Mouse (Mus musculus) heart, postnatal 0 days (tissue): ENCODE measurements around the gene Tnrc6c. TPM values are rescaled to one million over a fixed set of nuclear protein-coding genes. Genes with fewer than 3 reads are reported as not detected.

Experiments used
- ATAC-seq: fragments of 200-750 bp; cut with Nextera tagmentation; 2 replicates; pipeline ENCODE4 v1.8.0; 2017; ENCODE audit warnings: low read depth, moderate number of reproducible peaks, moderate library complexity; ENCODE audit not compliant: insufficient read depth
- DNase-seq: peaks from one replicate; pipeline ENCODE4 v3.0.0-alpha.2; 2016; ENCODE audit warnings: low spot score
- H3K27ac ChIP-seq: fragments of 300-500 bp; sonication (generic); 2 replicates; pipeline ENCODE4 v1.5.1; 2014; ENCODE audit warnings: low read depth, mild to moderate bottlenecking
- H3K27me3 ChIP-seq: fragments of 300-500 bp; sonication (generic); 2 replicates; pipeline ENCODE4 v1.6.1; 2014; ENCODE audit warnings: low read length, mixed read lengths; ENCODE audit not compliant: control insufficient read depth, insufficient read depth
- H3K36me3 ChIP-seq: fragments of 300-500 bp; sonication (generic); replicated peaks from 2 replicates; pipeline ENCODE4 v1.6.1; 2014; ENCODE audit warnings: low read length, mixed read lengths; ENCODE audit not compliant: control insufficient read depth, insufficient read depth
- H3K4me1 ChIP-seq: fragments of 300-500 bp; sonication (generic); 2 replicates; pipeline ENCODE4 v1.6.1; 2014; ENCODE audit warnings: antibody characterized with exemption; ENCODE audit not compliant: control insufficient read depth, insufficient read depth
- H3K4me2 ChIP-seq: fragments of 300-500 bp; sonication (generic); 2 replicates; pipeline ENCODE4 v1.6.1; 2014; ENCODE audit warnings: low read depth, mild to moderate bottlenecking, low read length, moderate library complexity
- H3K4me3 ChIP-seq: fragments of 300-500 bp; sonication (generic); 2 replicates; pipeline ENCODE4 v1.5.1; 2014; ENCODE audit warnings: low read depth, low read length
- H3K9ac ChIP-seq: fragments of 300-500 bp; sonication (generic); replicated peaks from 2 replicates; pipeline ENCODE4 v1.6.1; 2014; ENCODE audit warnings: low read depth, low read length, mixed read lengths
- H3K9me3 ChIP-seq: fragments of 300-500 bp; sonication (generic); replicated peaks from 2 replicates; pipeline ENCODE4 v1.6.1; 2016; ENCODE audit warnings: low read length; ENCODE audit not compliant: control insufficient read depth
- CTCF ChIP-seq: IDR thresholded peaks from 2 replicates; pipeline ENCODE4 v1.5.1; 2016; ENCODE audit warnings: antibody characterized with exemption, control low read depth, low read depth
- EP300 ChIP-seq: IDR thresholded peaks from 2 replicates; pipeline ENCODE4 v1.6.1; 2016; ENCODE audit warnings: antibody characterized with exemption, low read depth
- WGBS: fragments of 180-500 bp; shearing (Covaris S2); extraction: QIAGEN DNeasy Blood & Tissue Kit; methylation state at CpG from one replicate; pipeline ENCODE4 v1.1.7; 2014; 5-methylcytosine and 5-hydroxymethylcytosine counted together
- polyA plus RNA-seq: library from polyadenylated mRNA; unstranded; fragments of >200 nt; fragmentation: Nextera tagmentation; extraction: Ambion mirVana; gene quantifications from 2 replicates; pipeline ENCODE4 v1.2.1, GENCODE M21; 2015
- total RNA-seq: library from RNA; depleted of rRNA; stranded (reverse); fragments of >200 nt; gene quantifications from 2 replicates; pipeline ENCODE4 v1.2.3, GENCODE M21; 2014; ENCODE audit warnings: low replicate concordance

The Tnrc6c gene
- total and polyA plus RNA-seq, 2 experiments from 2014 or later = 6.8 to 24.4 TPM

DNA sequence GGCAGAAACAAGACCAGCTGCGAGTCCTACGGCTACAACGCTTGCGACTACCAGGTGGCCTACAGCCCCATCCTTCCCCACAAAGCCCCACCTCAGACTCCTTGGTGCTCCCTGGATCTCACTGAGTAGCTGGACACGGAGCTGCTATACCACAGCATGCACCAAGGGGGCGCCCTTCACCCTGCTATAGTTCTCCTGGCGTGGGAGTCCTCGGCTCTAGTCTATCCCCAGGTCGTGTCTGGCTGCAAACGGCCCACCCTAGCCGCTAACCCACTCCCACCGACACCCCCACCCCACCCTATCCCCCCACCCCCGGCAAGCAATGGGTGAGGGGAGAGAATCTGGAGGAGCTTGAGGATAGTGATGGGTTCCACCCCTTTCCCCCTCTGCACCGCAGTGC is 136.2 kb downstream of the Tnrc6c start:
- Histone ChIP-seq H3K4me2 (peak overlapping the region; percentile 39), H3K36me3 (no peaks in the 10 kb centered on the region), H3K27me3 (0 out of 2 replicates have a peak, but pooled peaks cover 5% of the 10 kb centered on the region), H3K9me3 (no peaks in the 10 kb centered on the region), H3K4me1 (peaks cover 9% of the 10 kb centered on the region; the same call in 1 of the 2 replicates), H3K9ac (no peak overlapping the region), H3K27ac (no peak overlapping the region), H3K4me3 (no peak overlapping the region)
- ATAC-seq (peak; percentile 70), DNase-seq (peak; percentile 69)
- TF ChIP-seq CTCF = peak; percentile 79
- no peak for TF ChIP-seq EP300
- 5% methylated on average over 13 of the region's 14 CpGs for WGBS

DNA sequence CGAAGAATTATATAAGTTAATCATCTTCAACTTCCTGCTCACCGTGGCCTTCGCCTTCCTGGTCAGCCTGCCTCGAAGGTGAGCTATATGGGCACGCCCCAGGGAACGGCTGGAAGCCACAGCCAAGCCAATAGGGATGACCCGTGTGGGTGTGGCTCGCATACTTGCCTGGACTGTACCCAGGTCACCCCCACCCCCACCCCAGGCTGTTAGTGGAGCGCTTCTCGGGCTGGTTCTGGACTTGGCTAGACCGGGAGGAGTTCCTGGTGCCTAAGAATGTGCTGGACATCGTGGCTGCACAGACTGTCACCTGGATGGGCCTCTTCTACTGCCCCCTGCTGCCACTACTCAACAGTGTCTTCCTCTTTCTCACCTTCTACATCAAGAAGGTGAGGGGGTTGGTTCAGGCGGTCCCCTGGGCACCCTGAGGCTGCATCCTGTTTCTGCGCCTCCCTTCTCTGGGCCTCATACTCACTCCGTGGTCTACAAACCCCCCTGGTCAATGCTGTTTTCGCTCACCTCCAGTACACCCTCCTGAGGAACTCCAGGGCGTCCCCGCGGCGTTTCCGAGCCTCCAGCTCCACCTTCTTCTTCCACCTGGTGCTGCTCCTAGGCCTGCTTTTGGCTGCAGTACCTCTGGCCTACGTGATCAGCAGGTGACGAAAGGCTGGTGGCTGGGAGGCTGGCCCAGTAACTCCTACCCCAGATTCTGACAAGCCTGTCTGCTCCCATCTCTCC is 136.8 kb downstream of the Tnrc6c start:
- no peaks in the 10 kb centered on the region for H3K9me3 ChIP-seq
- H3K4me3 ChIP-seq = no peak overlapping the region
- H3K27ac ChIP-seq = no peak overlapping the region
- no peaks in the 10 kb centered on the region for H3K36me3 ChIP-seq
- H3K27me3 ChIP-seq = 0 out of 2 replicates have a peak, but pooled peaks cover 5% of the 10 kb centered on the region
- DNase-seq (no peak), ATAC-seq (peak; percentile 36; the same call in 1 of the 2 replicates)
- peak; percentile 10; the same call in 1 of the 2 replicates for TF ChIP-seq CTCF
- no peak for TF ChIP-seq EP300
- WGBS = 42% methylated on average over 23 of the region's 23 CpGs
- H3K4me1 ChIP-seq = peaks cover 9% of the 10 kb centered on the region; the same call in 1 of the 2 replicates
- no peak overlapping the region for H3K9ac ChIP-seq
- H3K4me2 ChIP-seq = peak overlapping the region; percentile 39

- no peak overlapping the region for H3K9ac ChIP-seq
- H3K4me2 ChIP-seq = no peak overlapping the region
- H3K27ac ChIP-seq = no peak overlapping the region
- DNase-seq = no peak
- TF ChIP-seq CTCF = no peak
- TF ChIP-seq EP300 = no peak
- whole genome bisulfite sequencing = 86% methylated on average over 9 of the region's 9 CpGs
- no peak for ATAC-seq
- no peak overlapping the region for H3K4me3 ChIP-seq
- peaks cover 9% of the 10 kb centered on the region; the same call in 1 of the 2 replicates for H3K4me1 ChIP-seq
- no peaks in the 10 kb centered on the region for H3K36me3 ChIP-seq
- no peaks in the 10 kb centered on the region for H3K9me3 ChIP-seq
- H3K27me3 ChIP-seq = 0 out of 2 replicates have a peak, but pooled peaks cover 5% of the 10 kb centered on the region
These were observed 137.3 kb downstream of the Tnrc6c start for GRCm38 (mm10) chr11:117791441-117791761.

DNA sequence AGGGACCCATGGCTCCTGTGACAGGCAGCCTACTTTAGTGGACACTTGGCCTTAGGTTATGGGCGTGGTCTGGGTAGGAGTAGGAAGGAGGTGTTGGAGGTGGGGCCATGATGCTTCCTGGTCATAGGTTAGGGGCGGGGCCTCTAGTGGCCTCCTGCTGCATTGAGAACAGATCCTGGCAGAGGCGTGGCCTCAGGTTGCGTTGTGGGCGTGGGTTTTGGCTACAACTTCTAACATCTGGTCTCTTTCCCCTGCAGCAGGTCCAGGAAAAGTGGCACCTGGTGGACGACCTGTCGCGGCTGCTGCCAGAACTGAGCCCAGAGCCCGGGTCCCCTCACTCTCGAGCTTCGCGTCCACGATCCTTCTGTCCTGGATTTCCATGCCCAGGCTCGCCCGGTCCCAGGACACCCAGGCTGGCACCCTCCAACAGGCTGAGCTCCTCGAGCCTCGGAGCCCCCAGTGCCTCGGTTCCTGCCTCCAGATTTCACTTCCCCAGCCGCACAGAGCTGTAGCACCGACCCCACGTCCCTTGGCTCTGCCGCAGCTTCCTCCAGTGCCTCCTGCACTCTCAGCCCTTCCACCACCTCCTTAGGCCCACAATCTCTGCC is 138.3 kb downstream of the Tnrc6c start:
- no peak overlapping the region for H3K27ac ChIP-seq
- H3K27me3 ChIP-seq = 0 out of 2 replicates have a peak, but pooled peaks cover 5% of the 10 kb centered on the region
- WGBS = 24% methylated on average over 22 of the region's 22 CpGs
- TF ChIP-seq CTCF (no peak), EP300 (no peak)
- ATAC-seq (peak; percentile 30; the same call in 1 of the 2 replicates), DNase-seq (no peak)
- H3K4me2 ChIP-seq = peak overlapping the region; percentile 35
- H3K36me3 ChIP-seq = no peaks in the 10 kb centered on the region
- no peak overlapping the region for H3K4me3 ChIP-seq
- no peaks in the 10 kb centered on the region for H3K9me3 ChIP-seq
- H3K4me1 ChIP-seq = peaks cover 9% of the 10 kb centered on the region; the same call in 1 of the 2 replicates
- H3K9ac ChIP-seq = no peak overlapping the region

DNA sequence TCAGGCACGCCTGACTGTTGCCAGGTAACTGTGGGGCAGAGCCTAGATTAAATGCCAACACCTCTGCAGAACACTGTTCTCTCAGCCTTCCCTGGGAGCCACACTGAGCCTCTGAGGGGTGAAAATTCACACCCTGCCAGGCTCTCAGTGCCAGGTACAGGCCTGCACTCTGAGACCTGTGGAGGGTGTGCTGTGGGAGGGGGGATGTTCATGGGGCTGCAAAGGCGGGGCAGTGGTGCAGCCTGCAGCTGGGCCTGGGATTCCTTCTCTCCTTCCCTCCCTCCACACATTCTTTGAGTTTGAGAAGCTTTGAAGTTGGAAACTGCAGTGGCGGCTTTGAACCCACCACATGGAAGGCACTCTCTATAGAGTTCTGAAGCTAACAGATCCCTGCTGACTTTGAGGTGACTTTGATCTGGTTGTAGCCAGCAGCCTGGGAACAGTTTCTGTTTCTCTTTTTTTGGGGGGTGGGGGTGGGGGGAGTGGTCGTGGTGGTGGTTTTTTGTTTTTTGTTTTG is 140.0 kb downstream of the Tnrc6c start:
- no peak for ATAC-seq
- 0 out of 2 replicates have a peak, but pooled peaks cover 5% of the 10 kb centered on the region for H3K27me3 ChIP-seq
- H3K4me3 ChIP-seq = no peak overlapping the region
- no peak overlapping the region for H3K4me2 ChIP-seq
- no peak overlapping the region for H3K9ac ChIP-seq
- no peak overlapping the region for H3K27ac ChIP-seq
- peaks cover 9% of the 10 kb centered on the region; the same call in 1 of the 2 replicates for H3K4me1 ChIP-seq
- no peaks in the 10 kb centered on the region for H3K9me3 ChIP-seq
- WGBS = 70% methylated on average over 4 of the region's 4 CpGs
- H3K36me3 ChIP-seq = no peaks in the 10 kb centered on the region
- TF ChIP-seq CTCF = no peak
- no peak for TF ChIP-seq EP300
- no peak for DNase-seq
